Mouse (Mus musculus): ENCODE results near the gene Ksr2.

DNA sequence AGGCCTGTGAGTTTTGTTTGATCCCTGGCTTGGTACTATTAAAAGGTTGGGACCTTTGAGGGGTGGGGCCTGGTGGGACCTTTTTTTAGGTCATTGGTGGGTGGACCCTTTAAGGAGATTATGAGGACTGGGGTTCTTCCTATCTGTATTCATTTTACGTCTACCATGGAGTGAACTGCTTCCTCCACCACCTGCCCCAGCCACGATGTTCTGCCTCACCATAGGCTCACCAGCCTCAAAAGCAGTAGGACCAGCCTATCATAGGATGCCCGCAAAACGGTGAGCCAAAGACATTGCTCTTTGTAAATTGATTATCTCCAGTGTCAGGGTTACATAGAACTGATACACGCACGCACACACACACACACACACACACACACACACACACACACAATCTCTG is 16.4 kb upstream of the Ksr2 start:
- TF ChIP-seq CTCF (conservative IDR thresholded peaks at IDR 0.05; ENCODE audit: low read length): no peak
- TF ChIP-seq NANOG (IDR thresholded peaks at IDR 0.05; ENCODE audit: borderline replicate concordance, low read length): no peak
- TF ChIP-seq POU5F1 (IDR thresholded peaks at IDR 0.05; ENCODE audit: borderline replicate concordance, low read length): no peak
